Mouse (Mus musculus): ENCODE measurements at regions not wholly inside any gene's neighbourhood (a gene's known extent, or its start where the extent isn't known, plus 50 kb on each side); places are given as distances from the start of the nearest gene placed in this dataset.

- TF ChIP-seq POLR2A (IDR thresholded peaks at IDR 0.05; ENCODE audit: low read depth, low read length) (no peak), MAX (IDR thresholded peaks at IDR 0.05; ENCODE audit: low read length) (no peak), CTCF (conservative IDR thresholded peaks at IDR 0.05 in 1 of 2, IDR thresholded peaks at IDR 0.05 in 1 of 2; ENCODE audit: low read depth in 2 of 2, low read length in 2 of 2) (no peak), MAZ (IDR thresholded peaks at IDR 0.05; ENCODE audit: low read depth, low read length) (no peak), MXI1 (IDR thresholded peaks at IDR 0.05; ENCODE audit: low read depth, low read length) (no peak), GABPA (IDR thresholded peaks at IDR 0.05; ENCODE audit: insufficient replicate concordance, low read depth, low read length) (no peak), CHD2 (IDR thresholded peaks at IDR 0.05; ENCODE audit: low read length) (no peak), USF1 (IDR thresholded peaks at IDR 0.05; ENCODE audit: low read depth, low read length) (no peak), EP300 (IDR thresholded peaks at IDR 0.05; ENCODE audit: low read length) (no peak)
Observed at GRCm38 (mm10) chr4:56015481-56015880, 483.2 kb upstream of the Klf4 start.

Measured in CH12.LX (cell line).